Mouse (Mus musculus) small intestine, adult 2 months (tissue): ENCODE results near the gene Dnajc22. TPM values are rescaled to one million over a fixed set of nuclear protein-coding genes. Genes with fewer than 3 reads are reported as not detected.
"Not testable (repeated sequence)": the region's sequence is repeated elsewhere in the genome, so short reads cannot be mapped to it uniquely, and the experiment has no call there.

Experiments used
- H3K27ac ChIP-seq: fragments of 200-500 bp; 2 replicates; pipeline ENCODE4 v1.5.1; 2012; ENCODE audit warnings: low read depth, low read length, control low read depth, inconsistent platforms; ENCODE audit not compliant: insufficient read depth
- H3K27me3 ChIP-seq: fragments of 200-500 bp; 2 replicates; pipeline ENCODE4 v1.6.1; 2012; ENCODE audit warnings: mild to moderate bottlenecking, moderate library complexity, low read length, inconsistent platforms; ENCODE audit not compliant: control insufficient read depth, insufficient read depth
- H3K36me3 ChIP-seq: fragments of 200-500 bp; 2 replicates; pipeline ENCODE4 v1.6.1; 2012; ENCODE audit warnings: mild to moderate bottlenecking, low read length, control low read depth, inconsistent platforms; ENCODE audit not compliant: control insufficient read depth, insufficient read depth
- H3K4me1 ChIP-seq: fragments of 200-500 bp; 2 replicates; pipeline ENCODE4 v1.6.1; 2012; ENCODE audit warnings: low read length, inconsistent platforms, mixed read lengths; ENCODE audit not compliant: control insufficient read depth, insufficient read depth, insufficient read length
- H3K4me3 ChIP-seq: fragments of 200-500 bp; 2 replicates; pipeline ENCODE4 v1.5.1; 2012; ENCODE audit warnings: low read depth, mild to moderate bottlenecking, control low read depth, inconsistent platforms, low read length, moderate library complexity
- CTCF ChIP-seq: fragments of 200-500 bp; IDR thresholded peaks from 2 replicates; pipeline ENCODE4 v1.5.1; 2012; ENCODE audit warnings: low read depth, mild to moderate bottlenecking, control low read depth, inconsistent platforms, low read length, moderate library complexity, mixed read lengths; ENCODE audit not compliant: insufficient replicate concordance, insufficient read length; ENCODE audit errors: extremely low read depth
- POLR2A ChIP-seq: fragments of 200-500 bp; IDR thresholded peaks from 2 replicates; pipeline ENCODE4 v1.6.1; 2012; ENCODE audit warnings: low read depth, mild to moderate bottlenecking, control low read depth, inconsistent platforms, low read length, moderate library complexity
- WGBS: fragments of 180-500 bp; shearing (Covaris S2); methylation state at CpG from one replicate; pipeline ENCODE4 v1.1.7; 2018; 5-methylcytosine and 5-hydroxymethylcytosine counted together
- polyA plus RNA-seq: library from polyadenylated mRNA; depleted of rRNA; stranded (reverse); fragments of >200 nt; gene quantifications from 2 replicates; pipeline ENCODE4 v1.2.3, GENCODE M21; 2012; rRNA removed

Dnajc22 gene
- polyA plus RNA-seq = 24.6 and 43.2 TPM in 2 replicates

- Histone ChIP-seq H3K27me3 (peaks cover 55% of the 10 kb centered on the region), H3K36me3 (no peaks in the 10 kb centered on the region), H3K27ac (no peak within 1 kb of the TSS), H3K4me3 (peak within 1 kb of the TSS; percentile 46), H3K4me1 (peaks cover 16% of the 10 kb centered on the region)
- WGBS = 88% methylated on average over 8 of the region's 8 CpGs
- TF ChIP-seq POLR2A = no peak
- TF ChIP-seq CTCF = no peak
Observed at GRCm38 (mm10) chr15:99092870-99093269, at the start of gene Dnajc22. Gene Dnajc22 (plus strand): TSS chr15:99093170.

GRCm38 (mm10) chr15:99044854-99045253 lies 48.1 kb upstream of the Dnajc22 start:
- Histone ChIP-seq H3K27ac (no peak overlapping the region), H3K4me1 (peaks cover 3% of the 10 kb centered on the region; the same call in 1 of the 2 replicates), H3K36me3 (no peaks in the 10 kb centered on the region), H3K27me3 (no peaks in the 10 kb centered on the region), H3K4me3 (no peak overlapping the region)
- TF ChIP-seq POLR2A (no peak), CTCF (no peak)
- 26% methylated on average over 3 of the region's 3 CpGs for WGBS

GRCm38 (mm10) chr15:99045734-99046133 lies 47.2 kb upstream of the Dnajc22 start:
- H3K4me1 ChIP-seq, H3K27ac ChIP-seq, H3K27me3 ChIP-seq, H3K36me3 ChIP-seq, H3K4me3 ChIP-seq: not testable (repeated sequence)
- 80% methylated on average over 6 of the region's 6 CpGs for WGBS

- TF ChIP-seq CTCF (peak; percentile 74; the same call in 1 of the 2 replicates), POLR2A (no peak)
- WGBS = 31% methylated on average over 13 of the region's 13 CpGs
Observed at GRCm38 (mm10) chr15:99049473-99050253, 43.3 kb upstream of the Dnajc22 start.

GRCm38 (mm10) chr15:99053373-99053772 lies 39.6 kb upstream of the Dnajc22 start:
- H3K4me3 ChIP-seq = no peak overlapping the region
- no peaks in the 10 kb centered on the region for H3K36me3 ChIP-seq
- 11% methylated on average over 9 of the region's 9 CpGs for WGBS
- peaks cover 31% of the 10 kb centered on the region for H3K27me3 ChIP-seq
- no peak overlapping the region for H3K27ac ChIP-seq
- TF ChIP-seq POLR2A (no peak), CTCF (no peak)
- H3K4me1 ChIP-seq = peaks cover 14% of the 10 kb centered on the region

More at GRCm38 (mm10) chr15:99049473-99050253, 43.3 kb upstream of the Dnajc22 start:
- Histone ChIP-seq H3K27me3 (no peaks in the 10 kb centered on the region; the same call in 1 of the 2 replicates), H3K27ac (no peak overlapping the region), H3K4me1 (peaks cover 3% of the 10 kb centered on the region; the same call in 1 of the 2 replicates), H3K36me3 (no peaks in the 10 kb centered on the region), H3K4me3 (no peak overlapping the region)

- Histone ChIP-seq H3K4me3 (peak within 1 kb of the TSS; percentile 20), H3K4me1 (peaks cover 14% of the 10 kb centered on the region), H3K27me3 (peaks cover 34% of the 10 kb centered on the region), H3K36me3 (no peaks in the 10 kb centered on the region), H3K27ac (no peak within 1 kb of the TSS)
- no peak for TF ChIP-seq CTCF
- no peak for TF ChIP-seq POLR2A
- 5% methylated on average over 30 of the region's 30 CpGs for WGBS
Observed at GRCm38 (mm10) chr15:99055040-99055439, 37.9 kb upstream of the Dnajc22 start, which contains the start of gene Prph. Gene Prph (plus strand): TSS chr15:99055174.

GRCm38 (mm10) chr15:99055511-99055961 lies 37.4 kb upstream of the Dnajc22 start:
- Histone ChIP-seq H3K36me3 (no peaks in the 10 kb centered on the region), H3K4me3 (peak overlapping the region; percentile 20), H3K4me1 (peaks cover 14% of the 10 kb centered on the region), H3K27ac (no peak overlapping the region), H3K27me3 (peaks cover 38% of the 10 kb centered on the region)
- TF ChIP-seq POLR2A (no peak), CTCF (no peak)
- under 1% methylated on average over 37 of the region's 37 CpGs for WGBS
